In genomic region chr11:58927790-58928651, GRCm38 (mm10) we compare ENCODE assay signal across 8 mouse cellular contexts. TPM values are rescaled to one million over a fixed set of nuclear protein-coding genes. Genes with fewer than 3 reads are reported as not detected.
DNase-seq lines count a peak whose midpoint lies in the region; ATAC-seq and TF ChIP-seq lines count a peak whose summit lies in the region.

No protein-coding gene starts in this region.

- H3K9ac ChIP-seq in forebrain, embryonic 15.5 days (replicated peaks): no peak overlapping the region
- no peak overlapping the region for H3K9ac ChIP-seq in hindbrain, embryonic 15.5 days
- H3K9ac ChIP-seq in limb, embryonic 14.5 days (ENCODE audit: low read depth, low read length, severe bottlenecking): no peak overlapping the region
- no peak overlapping the region for H3K9ac ChIP-seq in midbrain, embryonic 13.5 days (replicated peaks)
- peak overlapping the region; percentile 51 for H3K9ac ChIP-seq in stomach, embryonic 16.5 days (ENCODE audit: low read length)

- H3K4me2 ChIP-seq in forebrain, embryonic 15.5 days (replicated peaks): peak overlapping the region; percentile 31
- peak overlapping the region; percentile 38 for H3K4me2 ChIP-seq in hindbrain, embryonic 15.5 days
- H3K4me2 ChIP-seq in limb, embryonic 14.5 days (replicated peaks; ENCODE audit: low read depth, low read length, severe bottlenecking): peak overlapping the region; percentile 15
- H3K4me2 ChIP-seq in midbrain, embryonic 13.5 days (replicated peaks): peak overlapping the region; percentile 28
- peak overlapping the region; percentile 48 for H3K4me2 ChIP-seq in stomach, embryonic 16.5 days (ENCODE audit: low read depth, low read length)

- H3K27ac ChIP-seq in forebrain, embryonic 15.5 days (replicated peaks): peak overlapping the region; percentile 55
- H3K27ac ChIP-seq in hindbrain, embryonic 15.5 days (replicated peaks): 0 out of 2 replicates have a peak overlapping the region, but pooled peaks have one; percentile 9
- H3K27ac ChIP-seq in limb, embryonic 14.5 days (replicated peaks; ENCODE audit: low read depth, low read length): no peak overlapping the region
- H3K27ac ChIP-seq in midbrain, embryonic 13.5 days: peak overlapping the region; percentile 54; the same call in 1 of the 2 replicates
- H3K27ac ChIP-seq in stomach, embryonic 16.5 days (ENCODE audit: low read length): peak overlapping the region; percentile 32; the same call in 1 of the 2 replicates

- peaks cover 7% of the 10 kb centered on the region; the same call in 1 of the 2 replicates for H3K4me1 ChIP-seq in forebrain, embryonic 15.5 days
- peaks cover 6% of the 10 kb centered on the region; the same call in 1 of the 2 replicates for H3K4me1 ChIP-seq in hindbrain, embryonic 15.5 days (replicated peaks)
- no peaks in the 10 kb centered on the region for H3K4me1 ChIP-seq in limb, embryonic 14.5 days (ENCODE audit: control insufficient read depth, insufficient read depth, low read length)
- H3K4me1 ChIP-seq in midbrain, embryonic 13.5 days (replicated peaks): peaks cover 8% of the 10 kb centered on the region
- peaks cover 4% of the 10 kb centered on the region; the same call in 1 of the 2 replicates for H3K4me1 ChIP-seq in stomach, embryonic 16.5 days (ENCODE audit: control insufficient read depth, insufficient read depth, low read length)

- peak; percentile 38 for DNase-seq in ovary, postnatal 14 days (ENCODE audit: low spot score)
- no peak for DNase-seq in ovary, adult 18-20 months (ENCODE audit: low spot score)
- peak; percentile 64 for DNase-seq in c-Kit-positive CD71-positive TER-119-positive erythroid progenitor cells, embryonic 14.5 days (ENCODE audit: low spot score)
- peak; percentile 64 for DNase-seq in limb, embryonic 14.5 days (ENCODE audit: low spot score)

- TF ChIP-seq POLR2A in limb, embryonic 14.5 days (IDR thresholded peaks at IDR 0.05; ENCODE audit: borderline replicate concordance, extremely low read depth, insufficient read depth, insufficient read length): no peak

- WGBS in forebrain, embryonic 15.5 days: 33% methylated on average over 20 of the region's 20 CpGs
- WGBS in hindbrain, embryonic 15.5 days: 34% methylated on average over 20 of the region's 20 CpGs
- WGBS in limb, embryonic 14.5 days: 30% methylated on average over 20 of the region's 20 CpGs
- 35% methylated on average over 20 of the region's 20 CpGs for WGBS in midbrain, embryonic 13.5 days
- WGBS in stomach, embryonic 16.5 days: 21% methylated on average over 20 of the region's 20 CpGs

- H3K27me3 ChIP-seq in forebrain, embryonic 15.5 days: no peaks in the 10 kb centered on the region
- no peaks in the 10 kb centered on the region for H3K27me3 ChIP-seq in hindbrain, embryonic 15.5 days
- H3K27me3 ChIP-seq in limb, embryonic 14.5 days (ENCODE audit: control insufficient read depth, insufficient read depth, low read length): no peaks in the 10 kb centered on the region
- no peaks in the 10 kb centered on the region for H3K27me3 ChIP-seq in midbrain, embryonic 13.5 days
- H3K27me3 ChIP-seq in stomach, embryonic 16.5 days (ENCODE audit: control insufficient read depth, insufficient read depth, low read length): no peaks in the 10 kb centered on the region

- no peaks in the 10 kb centered on the region for H3K9me3 ChIP-seq in forebrain, embryonic 15.5 days
- no peaks in the 10 kb centered on the region for H3K9me3 ChIP-seq in hindbrain, embryonic 15.5 days
- H3K9me3 ChIP-seq in limb, embryonic 14.5 days (ENCODE audit: control insufficient read depth, low read length): no peaks in the 10 kb centered on the region
- no peaks in the 10 kb centered on the region for H3K9me3 ChIP-seq in midbrain, embryonic 13.5 days
- H3K9me3 ChIP-seq in stomach, embryonic 16.5 days (replicated peaks; ENCODE audit: control insufficient read depth, low read length): no peaks in the 10 kb centered on the region

- peak; percentile 61 for ATAC-seq in forebrain, embryonic 15.5 days (replicated peaks)
- peak; percentile 64 for ATAC-seq in hindbrain, embryonic 15.5 days (ENCODE audit: low FRiP score, low read depth)
- ATAC-seq in limb, embryonic 14.5 days (ENCODE audit: low FRiP score, low read depth): peak; percentile 54
- peak; percentile 85 for ATAC-seq in midbrain, embryonic 13.5 days
- ATAC-seq in stomach, embryonic 16.5 days (ENCODE audit: insufficient read depth, low FRiP score): peak; percentile 64

- H3K4me3 ChIP-seq in forebrain, embryonic 15.5 days: 0 out of 2 replicates have a peak overlapping the region, but pooled peaks have one; percentile 7
- no peak overlapping the region for H3K4me3 ChIP-seq in hindbrain, embryonic 15.5 days
- no peak overlapping the region; the same call in 1 of the 2 replicates for H3K4me3 ChIP-seq in limb, embryonic 14.5 days (replicated peaks; ENCODE audit: low read length)
- H3K4me3 ChIP-seq in midbrain, embryonic 13.5 days (replicated peaks): no peak overlapping the region
- peak overlapping the region; percentile 34 for H3K4me3 ChIP-seq in stomach, embryonic 16.5 days (replicated peaks; ENCODE audit: low read length)

- peaks cover 22% of the 10 kb centered on the region for H3K36me3 ChIP-seq in forebrain, embryonic 15.5 days
- peaks cover 23% of the 10 kb centered on the region for H3K36me3 ChIP-seq in hindbrain, embryonic 15.5 days
- H3K36me3 ChIP-seq in limb, embryonic 14.5 days (ENCODE audit: control insufficient read depth, insufficient read depth, low read length): peaks cover 24% of the 10 kb centered on the region
- peaks cover 21% of the 10 kb centered on the region for H3K36me3 ChIP-seq in midbrain, embryonic 13.5 days
- peaks cover 11% of the 10 kb centered on the region; the same call in 1 of the 2 replicates for H3K36me3 ChIP-seq in stomach, embryonic 16.5 days (ENCODE audit: control insufficient read depth, insufficient read depth, low read length)

RNA-seq across cellular contexts. Expression of gene Btnl10, which starts 10.3 kb away (rescaled TPM):
- not detected in 2 replicates for polyA plus RNA-seq in forebrain, embryonic 15.5 days (2015; fragmentation: Nextera tagmentation; extraction: Ambion mirVana)
- not detected in 2 replicates for polyA plus RNA-seq in hindbrain, embryonic 15.5 days (2015; fragmentation: Nextera tagmentation; extraction: Ambion mirVana)
- 0.04 and 0.05 TPM in 2 replicates for polyA plus RNA-seq in limb, embryonic 14.5 days (2012; rRNA removed)
- not detected in 2 replicates for polyA plus RNA-seq in limb, embryonic 14.5 days (2014; fragmentation: Nextera tagmentation; extraction: Ambion mirVana)
- polyA plus RNA-seq in midbrain, embryonic 13.5 days (2015; fragmentation: Nextera tagmentation; extraction: Ambion mirVana): not detected in 2 replicates
- polyA plus RNA-seq in stomach, embryonic 16.5 days (2015; fragmentation: Nextera tagmentation; extraction: Ambion mirVana): 0.72 and 0.80 TPM in 2 replicates

RNA-seq across cellular contexts. Expression of gene Rnf187, which starts 10.7 kb away (rescaled TPM):
- 508 and 517 TPM in 2 replicates for polyA plus RNA-seq in forebrain, embryonic 15.5 days (2015; fragmentation: Nextera tagmentation; extraction: Ambion mirVana)
- polyA plus RNA-seq in hindbrain, embryonic 15.5 days (2015; fragmentation: Nextera tagmentation; extraction: Ambion mirVana): 603 and 674 TPM in 2 replicates
- polyA plus RNA-seq in limb, embryonic 14.5 days (2012; rRNA removed): 248 and 327 TPM in 2 replicates
- polyA plus RNA-seq in limb, embryonic 14.5 days (2014; fragmentation: Nextera tagmentation; extraction: Ambion mirVana): 284 and 312 TPM in 2 replicates
- polyA plus RNA-seq in midbrain, embryonic 13.5 days (2015; fragmentation: Nextera tagmentation; extraction: Ambion mirVana): 453 and 491 TPM in 2 replicates
- polyA plus RNA-seq in stomach, embryonic 16.5 days (2015; fragmentation: Nextera tagmentation; extraction: Ambion mirVana): 113 TPM in 2 replicates

RNA-seq across cellular contexts. Expression of gene Hist3h2ba, which starts 20.7 kb away (rescaled TPM):
- 355 and 373 TPM in 2 replicates for polyA plus RNA-seq in forebrain, embryonic 15.5 days (2015; fragmentation: Nextera tagmentation; extraction: Ambion mirVana)
- polyA plus RNA-seq in hindbrain, embryonic 15.5 days (2015; fragmentation: Nextera tagmentation; extraction: Ambion mirVana): 230 and 238 TPM in 2 replicates
- polyA plus RNA-seq in limb, embryonic 14.5 days (2012; rRNA removed): 81.5 and 90.3 TPM in 2 replicates
- 14.6 and 19.3 TPM in 2 replicates for polyA plus RNA-seq in limb, embryonic 14.5 days (2014; fragmentation: Nextera tagmentation; extraction: Ambion mirVana)
- 383 and 402 TPM in 2 replicates for polyA plus RNA-seq in midbrain, embryonic 13.5 days (2015; fragmentation: Nextera tagmentation; extraction: Ambion mirVana)
- polyA plus RNA-seq in stomach, embryonic 16.5 days (2015; fragmentation: Nextera tagmentation; extraction: Ambion mirVana): 44.0 and 50.7 TPM in 2 replicates

RNA-seq across cellular contexts. Expression of gene Zfp39, which starts 24.0 kb away (rescaled TPM):
- polyA plus RNA-seq in forebrain, embryonic 15.5 days (2015; fragmentation: Nextera tagmentation; extraction: Ambion mirVana): 5.9 and 7.0 TPM in 2 replicates
- 6.1 and 6.9 TPM in 2 replicates for polyA plus RNA-seq in hindbrain, embryonic 15.5 days (2015; fragmentation: Nextera tagmentation; extraction: Ambion mirVana)
- 5.0 and 6.4 TPM in 2 replicates for polyA plus RNA-seq in limb, embryonic 14.5 days (2012; rRNA removed)
- 7.4 and 7.7 TPM in 2 replicates for polyA plus RNA-seq in limb, embryonic 14.5 days (2014; fragmentation: Nextera tagmentation; extraction: Ambion mirVana)
- polyA plus RNA-seq in midbrain, embryonic 13.5 days (2015; fragmentation: Nextera tagmentation; extraction: Ambion mirVana): 4.4 and 5.2 TPM in 2 replicates
- polyA plus RNA-seq in stomach, embryonic 16.5 days (2015; fragmentation: Nextera tagmentation; extraction: Ambion mirVana): 4.7 and 5.4 TPM in 2 replicates

RNA-seq across cellular contexts. Expression of gene Hist3h2a, which starts 26.5 kb away (rescaled TPM):
- polyA plus RNA-seq in forebrain, embryonic 15.5 days (2015; fragmentation: Nextera tagmentation; extraction: Ambion mirVana): 155 and 160 TPM in 2 replicates
- polyA plus RNA-seq in hindbrain, embryonic 15.5 days (2015; fragmentation: Nextera tagmentation; extraction: Ambion mirVana): 96.0 and 96.7 TPM in 2 replicates
- 28.2 and 33.2 TPM in 2 replicates for polyA plus RNA-seq in limb, embryonic 14.5 days (2012; rRNA removed)
- polyA plus RNA-seq in limb, embryonic 14.5 days (2014; fragmentation: Nextera tagmentation; extraction: Ambion mirVana): 25.4 and 26.0 TPM in 2 replicates
- 149 and 155 TPM in 2 replicates for polyA plus RNA-seq in midbrain, embryonic 13.5 days (2015; fragmentation: Nextera tagmentation; extraction: Ambion mirVana)
- polyA plus RNA-seq in stomach, embryonic 16.5 days (2015; fragmentation: Nextera tagmentation; extraction: Ambion mirVana): 28.1 and 33.0 TPM in 2 replicates

Comparison
In these comparisons a context has a peak if more than half of its experiments do, and no peak if none do; other contexts are left out.
1. H3K4me3 ChIP-seq: peak in forebrain, embryonic 15.5 days (single experiment) and stomach, embryonic 16.5 days (single experiment); none in hindbrain, embryonic 15.5 days (single experiment), limb, embryonic 14.5 days (single experiment) and midbrain, embryonic 13.5 days (single experiment).
2. Peak in every context shown above with its lines, with median percentiles within 50 percentile points of each other: ATAC-seq and H3K4me2 ChIP-seq.